Mouse (Mus musculus): Measurements from ENCODE around the gene Hand1. TPM values are rescaled to one million over a fixed set of nuclear protein-coding genes. Genes with fewer than 3 reads are reported as not detected.
A peak's percentile ranks its signal among the peaks of the same experiment; 100 is the strongest.
"Not testable (repeated sequence)": the region's sequence is repeated elsewhere in the genome, so short reads cannot be mapped to it uniquely, and the experiment has no call there.

The Hand1 gene
- polyA plus RNA-seq, 1 experiment from 2014 or later: not detected

DNA sequence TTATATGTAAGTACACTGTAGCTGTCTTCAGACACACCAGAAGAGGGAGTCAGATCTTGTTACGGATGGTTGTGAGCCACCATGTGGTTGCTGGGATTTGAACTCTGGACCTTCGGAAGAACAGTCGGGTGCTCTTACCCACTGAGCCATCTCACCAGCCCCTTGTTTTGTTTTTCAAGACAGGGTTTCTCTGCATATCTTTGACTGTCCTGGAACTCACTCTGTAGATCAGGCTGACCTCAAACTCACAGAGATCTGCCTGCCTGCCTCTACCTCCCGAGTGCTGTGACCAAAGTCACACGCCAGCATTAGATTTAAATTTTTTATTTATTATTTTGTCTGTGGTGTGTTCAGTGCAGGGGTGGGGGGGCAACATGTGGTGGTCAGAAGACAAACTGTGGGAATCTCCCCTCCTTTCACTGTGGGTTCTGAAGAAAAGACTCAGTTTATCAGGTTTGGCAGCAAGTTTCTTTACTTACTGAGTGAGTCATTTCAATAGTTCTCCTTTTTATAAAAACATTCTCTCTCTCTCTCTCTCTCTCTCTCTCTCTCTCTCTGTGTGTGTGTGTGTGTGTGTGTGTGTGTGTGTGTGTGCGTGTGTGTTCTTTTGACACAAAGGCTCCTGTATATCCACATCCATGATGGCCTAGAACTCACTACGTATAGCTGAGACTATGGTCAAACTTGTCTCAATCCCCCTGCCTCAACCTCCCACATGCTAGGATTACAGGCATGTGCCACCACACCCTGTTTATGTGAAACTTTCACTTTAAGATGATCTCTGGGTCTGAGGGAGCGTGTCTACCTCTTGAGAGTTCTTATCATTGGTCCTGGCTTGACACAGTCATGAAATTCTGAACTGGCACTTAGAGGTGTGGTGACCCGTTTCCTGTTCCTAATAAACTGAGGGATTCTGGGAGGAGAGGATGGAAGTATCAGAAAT is 14.1 kb upstream of the Hand1 start:
- H3K4me3 ChIP-seq; H3K4me1 ChIP-seq (replicated peaks); H3K36me3 ChIP-seq; H3K4me2 ChIP-seq; H3K9ac ChIP-seq; ATAC-seq (ENCODE audit: low FRiP score, low read depth); H3K27ac ChIP-seq (replicated peaks); H3K9me3 ChIP-seq: not testable (repeated sequence)
- H3K27me3 ChIP-seq: peaks cover 25% of the 10 kb centered on the region
- WGBS: 86% methylated on average over 8 of the region's 9 CpGs

DNA sequence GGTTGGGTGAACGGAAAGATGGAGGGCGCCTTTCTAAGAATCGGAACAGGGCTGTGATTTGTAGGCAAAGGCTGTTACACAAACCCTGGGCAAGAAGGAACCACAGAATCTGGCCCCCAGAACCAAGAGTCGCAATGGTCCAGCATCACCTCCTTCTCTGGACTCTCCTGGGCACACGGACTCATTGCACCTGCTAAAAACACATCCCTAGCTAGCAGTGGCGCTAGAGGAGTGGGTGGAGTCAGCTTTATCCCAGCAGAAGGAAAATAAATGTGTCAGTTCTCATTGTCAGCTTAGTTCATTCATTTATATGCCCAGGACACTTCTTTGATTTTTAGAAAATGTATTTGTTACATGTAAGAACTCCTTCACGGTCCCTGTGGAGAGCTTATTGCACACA is 8.8 kb upstream of the Hand1 start:
- Histone ChIP-seq H3K9ac (no peak overlapping the region), H3K36me3 (no peaks in the 10 kb centered on the region), H3K4me1 (replicated peaks) (peaks cover 11% of the 10 kb centered on the region; the same call in 1 of the 2 replicates), H3K4me3 (no peak overlapping the region), H3K4me2 (peak overlapping the region; percentile 17; the same call in 1 of the 2 replicates), H3K27me3 (peaks cover 61% of the 10 kb centered on the region), H3K27ac (replicated peaks) (no peak overlapping the region), H3K9me3 (no peaks in the 10 kb centered on the region)
- no peak for ATAC-seq (ENCODE audit: low FRiP score, low read depth)
- WGBS: 25% methylated on average over 7 of the region's 7 CpGs

DNA sequence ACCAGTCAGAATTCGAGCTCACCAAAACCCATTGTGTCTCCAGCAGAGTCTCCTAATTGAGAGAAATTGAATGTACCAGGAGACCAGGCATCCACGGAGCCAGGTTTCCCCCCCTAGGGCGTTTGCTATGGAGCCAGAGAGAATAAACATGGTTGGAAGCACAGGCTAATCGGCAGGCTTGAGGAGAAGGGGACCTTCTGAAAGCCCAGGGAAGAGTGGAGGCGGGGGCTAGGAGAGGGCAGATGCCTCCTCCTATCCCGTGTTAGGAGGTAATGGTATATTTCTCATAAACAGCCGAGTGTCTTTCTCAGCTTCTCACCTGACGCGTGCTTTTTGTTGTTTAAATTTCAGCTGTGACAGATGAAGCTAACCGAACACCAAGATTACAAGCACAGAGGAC is 8.4 kb upstream of the Hand1 start:
- peaks cover 65% of the 10 kb centered on the region for H3K27me3 ChIP-seq
- H3K36me3 ChIP-seq: no peaks in the 10 kb centered on the region
- WGBS: 19% methylated on average over 10 of the region's 10 CpGs
- no peak overlapping the region for H3K27ac ChIP-seq (replicated peaks)
- H3K9me3 ChIP-seq: no peaks in the 10 kb centered on the region
- no peak overlapping the region for H3K9ac ChIP-seq
- no peak for ATAC-seq (ENCODE audit: low FRiP score, low read depth)
- no peak overlapping the region for H3K4me3 ChIP-seq
- peaks cover 11% of the 10 kb centered on the region; the same call in 1 of the 2 replicates for H3K4me1 ChIP-seq (replicated peaks)
- H3K4me2 ChIP-seq: peak overlapping the region; percentile 17; the same call in 1 of the 2 replicates

DNA sequence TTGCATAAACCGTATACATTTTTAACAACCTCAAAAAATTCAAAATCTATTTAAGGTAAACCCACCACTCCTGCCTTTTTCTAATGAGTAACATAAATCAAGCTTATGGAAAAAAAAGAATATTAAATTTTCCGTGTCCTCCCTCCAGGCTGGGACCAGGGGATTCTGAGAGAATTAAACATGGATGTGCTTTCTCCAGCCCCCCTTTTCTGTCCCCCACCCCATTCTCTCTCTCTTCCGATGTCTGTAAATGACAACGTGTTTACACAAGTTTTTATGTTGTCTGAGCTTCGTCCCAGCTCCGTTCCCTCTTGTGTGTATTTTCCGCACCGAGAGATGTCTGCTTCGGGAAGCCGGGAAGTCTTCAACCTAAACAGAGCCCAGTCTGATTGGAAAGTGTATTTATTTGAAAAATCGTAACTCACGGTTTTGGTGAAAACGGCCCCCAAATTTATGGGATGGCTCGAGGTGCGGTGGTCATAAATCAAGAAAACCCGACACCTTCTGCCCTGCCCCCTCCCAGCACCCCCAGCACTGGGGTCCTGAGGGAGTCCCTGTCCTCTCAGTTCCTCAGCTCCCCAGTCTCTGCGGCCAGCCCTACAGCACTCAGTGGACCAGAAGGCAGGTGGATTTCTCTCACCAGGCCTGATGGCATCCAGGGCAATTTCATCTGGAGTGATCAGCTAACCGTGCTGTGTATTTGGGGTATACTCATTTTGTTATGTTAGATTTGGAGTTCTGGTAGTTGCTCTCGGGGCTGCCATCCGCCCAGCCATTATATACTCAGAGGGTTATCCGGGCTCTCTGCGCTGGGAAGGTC is 5.5 kb upstream of the Hand1 start:
- Histone ChIP-seq H3K9me3 (no peaks in the 10 kb centered on the region), H3K36me3 (no peaks in the 10 kb centered on the region), H3K4me1 (replicated peaks) (peaks cover 11% of the 10 kb centered on the region; the same call in 1 of the 2 replicates), H3K4me3 (no peak overlapping the region), H3K27me3 (peaks cover 89% of the 10 kb centered on the region), H3K9ac (no peak overlapping the region), H3K27ac (replicated peaks) (no peak overlapping the region), H3K4me2 (no peak overlapping the region)
- 6% methylated on average over 22 of the region's 22 CpGs for WGBS
- no peak for ATAC-seq (ENCODE audit: low FRiP score, low read depth)

DNA sequence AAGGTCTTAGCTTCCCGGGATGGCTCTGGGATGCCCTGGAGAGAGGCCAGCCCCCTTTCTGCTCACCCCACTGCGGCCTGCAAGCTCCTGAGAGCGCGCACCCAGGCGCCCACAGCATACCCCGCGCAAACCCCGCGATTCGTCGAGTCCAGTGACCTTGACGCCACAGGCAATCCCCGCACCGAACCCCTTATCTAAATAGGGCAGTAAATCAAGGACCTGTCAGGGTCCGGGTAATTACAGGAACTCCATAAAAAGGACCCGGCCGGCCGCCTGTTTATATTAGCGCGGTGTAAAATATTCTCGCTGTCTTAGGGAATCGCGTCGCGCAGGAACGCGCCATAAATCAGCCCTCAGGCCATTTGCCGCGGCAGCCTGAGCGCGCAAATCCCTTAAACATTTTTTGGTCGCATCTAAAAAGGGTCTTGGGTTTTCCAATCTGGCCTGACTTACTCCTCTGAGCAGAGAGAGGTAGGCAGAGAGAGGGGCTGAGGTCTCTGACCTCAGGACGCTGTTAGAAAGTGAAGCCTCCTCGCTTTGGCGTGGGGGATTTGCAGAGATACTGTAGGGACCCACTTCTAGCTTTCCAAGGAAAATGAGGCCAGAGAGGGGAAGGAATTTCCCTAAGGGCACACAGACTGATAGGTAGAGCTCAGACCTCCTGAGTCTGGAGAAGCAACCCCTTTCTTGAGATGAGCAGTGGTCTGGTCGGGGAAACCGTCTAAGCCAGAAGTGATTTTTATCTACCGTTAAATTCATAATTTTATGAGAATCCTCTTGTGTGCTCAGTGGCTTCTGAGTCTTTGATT is 4.5 kb upstream of the Hand1 start:
- peaks cover 11% of the 10 kb centered on the region; the same call in 1 of the 2 replicates for H3K4me1 ChIP-seq (replicated peaks)
- H3K9me3 ChIP-seq: no peaks in the 10 kb centered on the region
- H3K9ac ChIP-seq: no peak overlapping the region
- peak overlapping the region; percentile 10; the same call in 1 of the 2 replicates for H3K4me2 ChIP-seq
- no peak for ATAC-seq (ENCODE audit: low FRiP score, low read depth)
- H3K4me3 ChIP-seq: peak overlapping the region; percentile 6; the same call in 1 of the 2 replicates
- no peaks in the 10 kb centered on the region for H3K36me3 ChIP-seq
- peaks cover 88% of the 10 kb centered on the region for H3K27me3 ChIP-seq
- WGBS: under 1% methylated on average over 38 of the region's 38 CpGs
- H3K27ac ChIP-seq (replicated peaks): no peak overlapping the region

DNA sequence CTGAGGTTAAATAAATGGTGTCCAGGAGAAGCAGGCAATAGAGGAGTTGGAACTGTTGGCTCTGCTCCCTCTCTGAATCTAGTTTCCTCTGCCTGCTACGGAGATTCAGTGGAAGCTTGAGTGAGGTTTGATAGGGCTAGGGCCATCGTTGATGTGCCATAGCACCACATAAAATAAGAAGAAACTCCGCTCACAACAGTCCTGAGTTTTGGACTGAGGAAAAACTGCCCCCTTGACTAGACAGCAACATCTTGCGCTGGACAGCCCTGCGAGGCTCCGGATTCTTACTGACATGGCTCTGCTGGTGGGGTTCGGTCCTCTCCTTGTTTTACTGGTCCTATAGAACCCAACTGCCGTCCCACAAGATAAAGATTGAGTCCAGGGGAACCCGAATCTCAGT is 3.8 kb upstream of the Hand1 start:
- Histone ChIP-seq H3K4me2 (no peak overlapping the region), H3K4me1 (replicated peaks) (peaks cover 13% of the 10 kb centered on the region; the same call in 1 of the 2 replicates), H3K36me3 (no peaks in the 10 kb centered on the region), H3K4me3 (no peak overlapping the region), H3K9me3 (no peaks in the 10 kb centered on the region), H3K9ac (no peak overlapping the region), H3K27me3 (peaks cover 86% of the 10 kb centered on the region), H3K27ac (replicated peaks) (no peak overlapping the region)
- WGBS: 4% methylated on average over 9 of the region's 9 CpGs
- ATAC-seq (ENCODE audit: low FRiP score, low read depth): no peak

DNA sequence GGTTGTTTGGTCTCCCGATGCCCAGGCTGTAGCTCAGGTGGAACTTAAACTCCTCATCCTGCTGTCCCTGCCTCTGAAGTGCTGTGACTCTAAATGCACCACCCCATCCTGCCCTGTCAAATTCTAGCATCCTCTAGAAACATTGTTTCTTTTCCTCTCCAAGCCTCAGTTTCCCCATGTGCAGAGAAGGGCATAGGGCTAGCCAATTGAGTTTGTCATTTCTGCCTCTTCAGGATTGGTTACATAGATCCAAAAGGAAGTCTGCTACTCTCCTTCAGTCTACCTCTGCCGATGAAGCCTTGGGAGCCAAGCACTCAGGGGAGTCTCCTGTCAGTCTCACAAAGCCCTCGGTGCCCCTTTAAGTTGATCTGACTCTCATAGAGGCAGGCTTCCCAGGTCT is 3.3 kb upstream of the Hand1 start:
- H3K27ac ChIP-seq (replicated peaks): no peak overlapping the region
- H3K4me2 ChIP-seq: no peak overlapping the region
- H3K27me3 ChIP-seq: peaks cover 85% of the 10 kb centered on the region
- H3K4me3 ChIP-seq: no peak overlapping the region
- no peaks in the 10 kb centered on the region for H3K9me3 ChIP-seq
- no peak for ATAC-seq (ENCODE audit: low FRiP score, low read depth)
- 9% methylated on average over 3 of the region's 3 CpGs for WGBS
- peaks cover 13% of the 10 kb centered on the region; the same call in 1 of the 2 replicates for H3K4me1 ChIP-seq (replicated peaks)
- H3K9ac ChIP-seq: no peak overlapping the region
- no peaks in the 10 kb centered on the region for H3K36me3 ChIP-seq

DNA sequence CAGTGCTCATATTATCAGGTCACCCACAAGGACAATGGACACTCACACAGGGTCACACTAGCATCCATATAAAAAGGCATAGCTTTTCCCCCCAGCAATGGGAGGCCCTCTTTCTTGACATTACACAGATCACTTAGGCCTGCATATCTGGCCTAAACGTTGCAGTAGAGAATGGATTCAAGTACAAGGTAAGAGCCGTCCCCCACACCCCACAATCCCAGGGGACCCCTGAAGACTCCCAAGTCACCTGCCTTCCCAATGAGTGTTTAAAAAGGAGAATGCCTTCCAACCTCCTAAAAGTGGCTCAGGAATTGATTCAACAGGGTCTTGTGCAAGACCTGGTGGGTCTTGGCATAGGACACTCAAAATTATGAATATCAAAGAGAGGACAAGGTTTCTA is 2.7 kb upstream of the Hand1 start:
- no peaks in the 10 kb centered on the region for H3K36me3 ChIP-seq
- H3K4me1 ChIP-seq (replicated peaks): peaks cover 11% of the 10 kb centered on the region; the same call in 1 of the 2 replicates
- no peak overlapping the region for H3K4me3 ChIP-seq
- H3K9me3 ChIP-seq: no peaks in the 10 kb centered on the region
- WGBS: 9% methylated on average over 2 of the region's 2 CpGs
- peaks cover 85% of the 10 kb centered on the region for H3K27me3 ChIP-seq
- ATAC-seq (ENCODE audit: low FRiP score, low read depth): no peak
- no peak overlapping the region for H3K4me2 ChIP-seq
- H3K9ac ChIP-seq: no peak overlapping the region
- H3K27ac ChIP-seq (replicated peaks): no peak overlapping the region

DNA sequence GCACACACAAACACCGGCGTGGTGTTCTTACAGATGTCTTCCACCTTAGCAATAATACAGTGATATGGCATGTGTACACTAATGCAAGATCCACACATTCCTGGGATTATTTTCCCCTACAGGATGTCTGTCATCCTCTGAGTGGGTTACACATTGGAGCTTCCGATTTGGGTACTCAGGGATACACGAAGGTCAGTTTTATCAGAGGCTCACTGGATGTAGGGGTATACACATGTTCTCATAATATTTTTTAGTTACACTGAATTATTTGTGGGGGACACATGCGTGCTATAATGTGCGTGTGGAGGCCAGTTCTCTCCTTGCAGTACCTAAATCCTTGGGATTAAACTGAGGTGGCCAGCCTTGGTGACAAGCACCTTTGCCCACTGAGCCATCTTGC is 1.4 kb upstream of the Hand1 start:
- H3K4me1 ChIP-seq (replicated peaks): peaks cover 11% of the 10 kb centered on the region; the same call in 1 of the 2 replicates
- H3K9ac ChIP-seq: no peak overlapping the region
- peaks cover 84% of the 10 kb centered on the region for H3K27me3 ChIP-seq
- no peak overlapping the region for H3K4me2 ChIP-seq
- 7% methylated on average over 6 of the region's 6 CpGs for WGBS
- H3K9me3 ChIP-seq: no peaks in the 10 kb centered on the region
- H3K27ac ChIP-seq (replicated peaks): no peak overlapping the region
- H3K36me3 ChIP-seq: no peaks in the 10 kb centered on the region
- H3K4me3 ChIP-seq: no peak overlapping the region
- no peak for ATAC-seq (ENCODE audit: low FRiP score, low read depth)

DNA sequence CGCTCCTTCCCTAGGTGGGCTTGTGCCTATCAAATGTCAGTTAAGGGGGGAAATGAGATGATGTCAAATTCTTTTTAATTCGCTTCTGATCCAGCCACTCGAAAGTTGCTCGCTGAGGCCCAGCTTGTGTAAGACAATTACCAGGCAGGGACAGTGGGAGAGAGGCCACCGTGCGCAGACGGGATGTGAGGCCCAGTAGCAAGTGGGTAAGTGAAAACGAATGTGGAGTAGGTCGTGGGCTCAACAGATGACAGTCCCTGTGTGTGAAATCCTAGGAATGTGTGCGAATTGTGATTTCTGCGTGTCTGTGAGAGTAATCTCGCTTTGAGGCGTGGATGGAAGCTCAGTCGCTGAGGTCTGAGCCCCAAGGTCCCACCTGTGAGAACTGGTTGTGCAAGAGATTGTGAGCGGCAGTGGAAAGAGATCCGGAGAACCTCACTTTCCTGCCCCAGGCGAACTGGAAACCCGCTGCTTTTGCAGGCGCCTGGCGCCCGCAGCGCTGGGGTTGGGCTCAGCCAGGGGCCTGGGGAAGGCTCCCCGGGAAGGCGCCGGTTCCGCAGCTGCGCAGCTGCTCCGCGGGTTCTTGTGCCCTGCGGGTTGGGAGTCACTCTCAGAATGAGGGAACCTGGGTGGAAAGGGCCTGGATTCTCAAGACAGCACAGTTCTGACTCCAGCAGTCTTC is 819 bp upstream of the Hand1 start:
- WGBS: 1% methylated on average over 30 of the region's 30 CpGs

DNA sequence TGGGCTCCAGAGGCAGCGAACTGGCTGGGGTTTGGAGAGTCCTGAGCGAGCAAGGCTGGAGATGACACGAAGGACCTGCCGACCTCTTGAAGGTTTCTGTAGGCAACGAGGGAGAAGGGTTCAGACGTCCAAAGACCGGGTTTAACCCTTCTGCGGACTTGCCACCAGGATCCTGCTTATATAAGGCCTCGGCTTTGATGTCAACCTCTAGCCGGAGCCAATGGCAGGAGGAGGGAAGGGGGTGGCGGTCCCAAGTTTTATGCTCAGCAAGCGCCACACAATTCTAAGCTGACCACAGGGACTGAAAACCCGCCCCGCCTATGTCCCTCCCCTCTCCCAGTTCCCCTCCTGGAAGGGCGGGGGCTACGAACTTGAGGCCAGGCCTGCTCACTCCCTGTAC is 757 bp downstream of the Hand1 start:
- Histone ChIP-seq H3K36me3 (no peaks in the 10 kb centered on the region), H3K27ac (replicated peaks) (no peak overlapping the region), H3K9ac (no peak overlapping the region), H3K4me2 (no peak overlapping the region), H3K4me1 (replicated peaks) (peaks cover 14% of the 10 kb centered on the region), H3K9me3 (no peaks in the 10 kb centered on the region), H3K4me3 (no peak overlapping the region), H3K27me3 (peaks cover 89% of the 10 kb centered on the region)
- 3% methylated on average over 16 of the region's 16 CpGs for WGBS
- ATAC-seq (ENCODE audit: low FRiP score, low read depth): no peak

More for the DNA sequence above, 819 bp upstream of the Hand1 start:
- ATAC-seq (ENCODE audit: low FRiP score, low read depth): no peak
- H3K9me3 ChIP-seq: no peaks in the 10 kb centered on the region
- no peak overlapping the region for H3K9ac ChIP-seq
- peaks cover 11% of the 10 kb centered on the region; the same call in 1 of the 2 replicates for H3K4me1 ChIP-seq (replicated peaks)
- H3K4me2 ChIP-seq: no peak overlapping the region
- H3K27ac ChIP-seq (replicated peaks): no peak overlapping the region
- H3K4me3 ChIP-seq: no peak overlapping the region
- H3K36me3 ChIP-seq: no peaks in the 10 kb centered on the region
- peaks cover 83% of the 10 kb centered on the region for H3K27me3 ChIP-seq

Data from hindbrain, embryonic 15.5 days (tissue).